Mouse (Mus musculus): ENCODE data around the gene Iqce.

Gene Iqce

GRCm38 (mm10) chr5:140660398-140660797 is 41.8 kb downstream of the Iqce start:
- DNase-seq: no peak

- no peak for DNase-seq
Measured at GRCm38 (mm10) chr5:140659607-140660272, 42.4 kb downstream of the Iqce start.

GRCm38 (mm10) chr5:140654096-140654845 is 47.9 kb downstream of the Iqce start:
- no peak for DNase-seq

- DNase-seq: peak; percentile 34
Measured at GRCm38 (mm10) chr5:140652587-140652986, 49.6 kb downstream of the Iqce start.

GRCm38 (mm10) chr5:140651231-140651630 is 50.9 kb downstream of the Iqce start:
- DNase-seq: peak; percentile 45

- no peak for DNase-seq
Measured at GRCm38 (mm10) chr5:140649881-140650414, 52.2 kb downstream of the Iqce start.

- peak; percentile 99 for DNase-seq
Measured at GRCm38 (mm10) chr5:140649101-140649667, 53.0 kb downstream of the Iqce start.

GRCm38 (mm10) chr5:140648519-140649100 is 53.6 kb downstream of the Iqce start, which contains the start of gene Ttyh3:
TSS of gene Ttyh3 (minus strand) at chr5:140649031.
- peak; percentile 47 for DNase-seq

GRCm38 (mm10) chr5:140647821-140648518 is 54.2 kb downstream of the Iqce start:
- peak; percentile 44 for DNase-seq

- no peak for DNase-seq
Measured at GRCm38 (mm10) chr5:140647031-140647760, 55.0 kb downstream of the Iqce start.

- no peak for DNase-seq
Measured at GRCm38 (mm10) chr5:140646171-140646570, 56.0 kb downstream of the Iqce start.

- no peak for DNase-seq
Measured at GRCm38 (mm10) chr5:140645454-140645853, 56.7 kb downstream of the Iqce start.

- DNase-seq: peak; percentile 87
Measured at GRCm38 (mm10) chr5:140644702-140645201, 57.4 kb downstream of the Iqce start.

- peak; percentile 48 for DNase-seq
Measured at GRCm38 (mm10) chr5:140644263-140644662, 57.9 kb downstream of the Iqce start.

- DNase-seq: peak; percentile 69
Measured at GRCm38 (mm10) chr5:140642076-140642475, 60.1 kb downstream of the Iqce start.

GRCm38 (mm10) chr5:140641254-140641928 is 60.8 kb downstream of the Iqce start:
- no peak for DNase-seq

GRCm38 (mm10) chr5:140640812-140641211 is 61.4 kb downstream of the Iqce start:
- DNase-seq: no peak

- peak; percentile 45 for DNase-seq
Measured at GRCm38 (mm10) chr5:140639871-140640270, 62.3 kb downstream of the Iqce start.

GRCm38 (mm10) chr5:140639312-140639711 is 62.9 kb downstream of the Iqce start:
- no peak for DNase-seq

GRCm38 (mm10) chr5:140638484-140638883 is 63.7 kb downstream of the Iqce start:
- no peak for DNase-seq

- DNase-seq: no peak
Measured at GRCm38 (mm10) chr5:140637989-140638388, 64.2 kb downstream of the Iqce start.

Data from lung, postnatal 36 days (tissue).